Mouse (Mus musculus) cerebellum, adult 8-10 months (tissue): Measurements from ENCODE around the gene Nln.

ENCODE experiments used
- DNase-seq: peaks from one replicate; pipeline ENCODE4 v3.0.0; 2022

Gene Nln

GRCm38 (mm10) chr13:104041481-104041880 is 67.9 kb downstream of the Nln start:
- no peak for DNase-seq

DNA sequence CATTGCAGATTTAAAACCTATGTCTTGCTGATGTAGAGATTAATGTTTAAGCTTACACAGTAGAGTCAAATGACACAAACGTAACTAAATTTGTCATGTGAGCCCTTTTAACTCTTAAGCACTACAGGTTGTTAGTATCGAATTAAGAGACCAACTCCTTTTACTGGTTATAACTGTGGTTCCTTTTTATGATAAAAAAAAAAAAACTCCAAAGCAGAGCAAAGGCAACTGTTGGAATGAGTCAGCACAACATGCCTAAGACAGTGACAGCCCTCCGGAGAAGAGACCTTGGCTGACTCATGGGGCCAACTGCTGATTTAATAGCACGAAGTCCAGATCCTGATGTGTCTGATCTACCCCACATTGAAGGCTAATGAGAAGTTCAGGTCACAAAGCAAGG is 68.5 kb downstream of the Nln start:
- no peak for DNase-seq

DNA sequence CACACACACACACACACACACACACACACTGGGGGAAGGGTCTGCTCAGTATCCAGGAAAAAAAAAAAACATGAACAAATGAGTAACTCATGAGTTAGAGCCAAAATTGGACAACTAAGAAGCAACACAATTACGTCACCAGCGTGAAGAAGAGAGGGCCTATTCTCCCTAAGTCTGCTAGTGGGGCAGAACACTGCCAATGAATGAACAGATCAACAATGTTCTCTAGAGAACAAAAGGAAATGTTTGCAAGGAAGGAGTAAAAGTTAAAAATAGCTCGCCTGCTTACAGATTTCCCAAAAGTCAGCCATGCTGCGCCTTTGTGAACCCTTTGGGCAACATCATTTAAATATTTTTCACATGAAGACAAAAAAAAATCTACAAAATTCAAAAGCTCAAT is 69.6 kb downstream of the Nln start:
- DNase-seq: no peak

DNA sequence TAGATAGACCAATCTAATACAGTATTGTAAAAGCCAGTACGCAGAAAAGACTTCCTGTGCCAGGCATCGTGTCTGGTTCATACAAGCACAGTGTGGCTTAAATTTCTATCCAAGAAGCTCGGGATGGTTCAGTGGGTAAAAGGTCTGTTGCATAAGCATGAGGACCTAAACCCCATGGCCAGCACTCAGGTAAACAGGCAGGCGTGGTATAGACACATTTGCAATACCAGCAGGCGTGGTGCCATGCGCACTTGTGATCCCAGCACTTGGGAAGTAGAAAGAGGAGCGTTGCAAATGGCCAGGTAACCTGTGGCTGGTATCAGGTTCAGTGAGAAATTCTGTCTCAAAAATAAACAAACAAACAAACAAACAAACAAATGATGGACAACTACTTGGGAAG is 70.5 kb downstream of the Nln start:
- no peak for DNase-seq

DNA sequence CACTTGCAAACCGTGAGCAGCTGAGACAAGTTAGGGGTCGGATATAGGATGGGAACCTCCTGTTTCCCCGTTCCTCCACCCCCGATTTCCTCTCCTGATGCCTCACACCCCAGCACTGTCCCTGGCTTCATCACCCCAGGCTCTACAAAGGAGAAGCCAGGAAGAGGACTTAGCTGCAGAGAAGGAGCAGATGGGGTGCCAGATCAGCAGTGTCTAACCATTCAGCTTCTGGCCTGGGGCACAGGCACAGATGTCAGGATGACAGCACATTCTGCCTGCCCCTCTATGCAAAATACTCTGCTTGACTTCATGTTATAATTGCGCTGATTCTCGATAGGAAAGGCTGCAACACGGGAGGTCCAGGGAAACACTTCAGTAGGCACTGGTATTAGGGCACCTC is 71.1 kb downstream of the Nln start:
- no peak for DNase-seq

GRCm38 (mm10) chr13:104037531-104038290 is 71.7 kb downstream of the Nln start:
- DNase-seq: no peak

- DNase-seq: peak; percentile 29
These were observed 72.7 kb downstream of the Nln start for GRCm38 (mm10) chr13:104036494-104037290.

GRCm38 (mm10) chr13:104035651-104036050 is 73.8 kb downstream of the Nln start:
- DNase-seq: no peak

- no peak for DNase-seq
These were observed 74.6 kb downstream of the Nln start for GRCm38 (mm10) chr13:104034854-104035253.

- DNase-seq: no peak
These were observed 76.7 kb downstream of the Nln start for GRCm38 (mm10) chr13:104032620-104033133.

DNA sequence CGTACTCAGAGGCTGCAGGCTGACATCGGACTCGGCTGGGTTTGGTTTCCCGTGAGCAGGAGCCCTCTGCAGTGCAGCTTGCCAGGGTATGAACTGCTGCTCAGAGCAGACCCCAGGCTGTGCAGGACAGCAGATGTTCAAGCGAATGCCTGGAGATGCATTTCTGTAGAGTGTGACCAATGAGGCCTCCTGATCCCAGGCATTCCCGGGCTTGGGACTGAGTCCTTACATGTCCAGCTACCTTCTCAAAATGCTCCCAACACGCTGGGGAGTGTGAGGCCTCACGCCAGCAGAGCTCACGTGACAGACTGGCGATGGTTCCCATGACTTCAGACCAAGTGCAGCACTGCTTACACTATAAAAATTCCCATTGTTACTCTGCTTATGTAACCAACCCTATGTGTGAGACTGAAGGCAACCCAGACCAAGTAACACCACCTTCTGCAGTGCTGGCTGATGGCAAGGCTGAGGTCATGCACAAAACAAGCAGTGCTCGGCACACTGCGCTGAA is 77.5 kb downstream of the Nln start:
- DNase-seq: no peak

DNA sequence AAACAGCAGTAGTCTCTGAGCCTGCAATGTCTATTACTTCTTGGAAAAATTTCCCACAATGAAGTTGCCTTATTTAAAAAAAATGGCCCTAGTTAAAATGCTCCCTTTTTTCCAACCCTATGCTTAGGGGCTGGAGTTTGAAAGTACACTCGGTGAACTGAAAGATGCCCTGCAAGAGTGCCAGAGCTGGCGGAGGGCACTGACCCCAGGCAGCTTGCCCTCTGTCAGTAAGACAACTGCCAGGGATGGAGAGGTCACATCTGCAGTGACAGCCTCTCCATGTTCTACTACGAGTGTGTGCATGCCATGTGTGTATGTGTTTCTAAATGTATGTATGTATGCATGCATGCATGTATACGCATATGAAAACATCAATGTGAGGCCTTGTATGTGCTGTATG is 78.5 kb downstream of the Nln start:
- no peak for DNase-seq

GRCm38 (mm10) chr13:104029511-104029910 is 79.9 kb downstream of the Nln start:
- no peak for DNase-seq

DNA sequence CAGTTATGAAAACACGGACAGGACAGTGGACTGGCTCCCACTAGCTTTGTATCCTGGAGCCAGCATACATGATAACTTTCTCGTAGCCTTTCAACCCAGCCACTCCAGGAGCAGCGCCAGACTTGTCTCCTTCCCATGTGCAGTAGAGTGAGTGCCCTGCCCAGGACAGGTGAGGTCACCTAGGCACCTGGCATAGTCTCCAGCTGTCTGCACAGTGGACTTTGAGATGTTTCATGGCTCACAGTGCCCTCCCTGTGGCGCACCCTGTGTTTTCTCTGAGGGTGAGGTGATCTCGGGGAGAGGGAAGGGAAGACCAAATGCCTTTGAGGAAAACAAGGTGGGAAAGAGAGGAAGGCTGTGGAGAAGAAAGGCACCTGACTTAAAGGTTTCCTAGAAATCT is 80.3 kb downstream of the Nln start:
- no peak for DNase-seq

DNA sequence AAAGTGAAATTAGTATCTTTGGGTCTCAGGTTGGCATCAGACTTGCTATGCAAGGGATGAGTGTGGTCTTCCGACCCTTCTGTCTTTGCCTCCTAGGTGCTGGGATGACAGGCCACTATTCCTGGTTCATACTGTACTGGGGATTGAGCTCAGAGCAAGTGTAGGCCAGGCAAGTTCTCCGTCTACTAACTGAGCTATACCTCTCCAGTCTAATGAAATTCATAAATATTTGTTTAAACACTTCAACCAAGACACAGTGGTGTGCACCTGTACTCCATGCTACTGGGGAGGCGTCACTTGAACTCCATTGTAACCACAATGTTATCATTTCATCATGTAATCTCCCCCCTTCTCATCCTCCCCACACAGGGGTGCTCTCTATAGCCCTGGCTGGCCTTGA is 82.9 kb downstream of the Nln start:
- no peak for DNase-seq

- DNase-seq: no peak
These were observed 83.8 kb downstream of the Nln start for GRCm38 (mm10) chr13:104025710-104025995.

DNA sequence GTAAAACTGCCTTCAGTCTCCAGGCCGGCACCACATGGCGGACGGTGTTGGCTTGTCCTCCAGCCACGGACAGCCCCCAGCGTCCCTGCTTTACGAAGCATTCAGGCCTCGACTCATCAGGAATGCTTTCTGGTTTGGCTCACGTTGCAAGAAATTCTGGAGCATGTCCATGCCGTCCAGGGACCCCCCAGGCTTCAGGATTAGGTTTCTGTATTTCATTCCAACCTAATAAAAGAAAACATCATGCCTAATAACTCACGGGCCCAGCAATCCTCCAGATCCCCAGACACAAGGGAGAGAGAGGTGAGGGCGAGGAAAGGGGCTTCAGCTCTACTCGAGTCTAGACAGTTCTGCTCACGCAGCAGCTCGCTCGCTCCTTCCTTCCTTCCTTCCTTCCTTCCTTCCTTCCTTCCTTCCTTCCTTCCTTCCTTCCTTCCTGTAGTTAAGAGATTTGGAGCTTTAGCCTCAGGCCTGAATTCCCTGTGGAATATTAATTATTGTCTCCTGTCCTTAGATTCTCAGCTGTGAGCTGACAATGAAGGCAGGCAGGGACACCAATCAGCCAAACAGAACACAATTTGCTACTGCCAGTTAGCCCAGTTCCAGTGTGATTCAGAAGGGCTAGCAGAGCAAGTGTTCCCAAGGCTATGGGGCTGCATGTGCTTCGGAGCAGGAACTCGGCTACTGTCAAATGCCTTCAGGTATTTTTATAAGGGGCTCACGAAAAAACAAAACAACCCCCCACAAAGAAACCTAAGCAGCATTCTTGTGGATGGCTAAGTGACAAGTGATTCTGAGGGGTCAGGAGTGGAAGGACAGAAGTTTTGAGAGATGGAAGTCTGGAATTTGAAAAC is 84.3 kb downstream of the Nln start:
- DNase-seq: no peak

- DNase-seq: no peak
These were observed 85.1 kb downstream of the Nln start for GRCm38 (mm10) chr13:104024275-104024674.

DNA sequence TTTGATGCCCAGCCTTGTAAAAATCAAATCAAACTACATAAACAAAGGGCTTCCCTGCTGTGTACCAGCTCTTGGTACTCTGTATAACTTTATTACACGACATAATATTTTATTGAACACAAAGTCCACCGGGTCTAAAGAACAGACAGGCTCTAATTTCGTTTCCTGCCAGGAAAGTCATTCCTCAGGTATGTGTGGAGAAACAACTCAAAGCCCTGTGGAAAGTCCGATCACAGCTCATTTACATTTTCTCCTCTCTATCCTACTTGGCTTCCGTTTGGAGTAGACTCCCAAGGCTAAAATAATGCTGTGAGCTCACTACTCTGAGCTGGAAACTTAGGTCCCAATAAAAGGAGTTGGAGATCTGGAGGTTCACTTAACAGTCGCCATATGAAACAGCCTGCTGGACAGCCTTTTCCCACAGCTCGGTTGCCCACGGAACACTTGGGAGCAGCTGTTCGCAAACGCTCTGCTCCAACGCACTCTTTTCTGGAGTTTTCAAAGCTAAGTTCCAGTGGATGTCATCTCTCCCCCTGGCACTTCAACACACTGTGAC is 86.0 kb downstream of the Nln start:
- no peak for DNase-seq

DNA sequence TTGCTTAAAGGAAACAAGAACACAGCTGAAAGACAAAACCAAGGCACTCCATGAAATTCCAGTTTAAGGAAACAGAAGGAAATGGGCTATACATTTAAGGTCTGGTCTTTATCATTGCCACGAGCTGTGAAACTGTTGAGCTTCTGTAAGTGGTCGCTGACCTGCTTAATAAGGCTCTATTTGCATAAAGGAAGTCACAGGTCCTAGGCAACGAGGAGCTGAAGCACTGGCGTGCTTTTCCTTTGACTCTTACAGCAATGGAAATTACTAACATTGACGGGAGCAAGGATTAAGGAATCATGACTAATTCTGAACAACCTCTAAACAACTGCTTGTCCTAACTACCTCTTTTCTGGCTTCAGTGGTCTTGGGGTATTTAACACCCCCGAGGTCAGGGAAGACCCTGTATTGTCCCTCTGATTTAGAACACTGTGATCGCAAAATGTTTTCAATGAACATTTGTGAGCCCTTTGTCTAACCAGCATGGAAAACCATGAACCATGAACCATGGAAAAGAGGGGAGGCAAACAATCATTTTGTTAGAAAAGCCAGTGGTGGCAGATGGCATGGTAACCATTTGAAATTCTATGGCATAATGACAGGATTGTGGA is 90.8 kb downstream of the Nln start:
- DNase-seq: no peak

- DNase-seq: no peak
These were observed 93.9 kb downstream of the Nln start for GRCm38 (mm10) chr13:104015246-104016105.
